ENCODE assay signal across 8 mouse cellular contexts in genomic region chrX:10484872-10485569, GRCm38 (mm10). TPM values are rescaled to one million over a fixed set of nuclear protein-coding genes. Genes with fewer than 3 reads are reported as not detected.
DNase-seq lines count a peak whose midpoint lies in the region; ATAC-seq and TF ChIP-seq lines count a peak whose summit lies in the region.

TSS of gene Tspan7 (plus strand) at chrX:10485158.

- H3K9me3 ChIP-seq in embryonic facial prominence, embryonic 11.5 days (replicated peaks; ENCODE audit: control insufficient read depth, low read length): no peaks in the 10 kb centered on the region
- H3K9me3 ChIP-seq in intestine, postnatal 0 days (ENCODE audit: control insufficient read depth): no peaks in the 10 kb centered on the region
- H3K9me3 ChIP-seq in limb, embryonic 10.5 days (replicated peaks): no peaks in the 10 kb centered on the region
- no peaks in the 10 kb centered on the region for H3K9me3 ChIP-seq in midbrain, embryonic 10.5 days (replicated peaks)

- no peak for TF ChIP-seq POLR2A in bone marrow macrophage, adult 2 months (IDR thresholded peaks at IDR 0.05; ENCODE audit: borderline replicate concordance, low read depth, low read length)

- peak within 1 kb of the TSS; percentile 46 for H3K4me2 ChIP-seq in embryonic facial prominence, embryonic 11.5 days (ENCODE audit: low read depth, low read length)
- peak within 1 kb of the TSS; percentile 66 for H3K4me2 ChIP-seq in intestine, postnatal 0 days (replicated peaks; ENCODE audit: low read depth)

- DNase-seq in embryonic facial prominence, embryonic 11.5 days (ENCODE audit: low spot score): peak; percentile 74
- peak; percentile 96 for DNase-seq in heart, adult 11 months
- peak; percentile 78 for DNase-seq in limb, embryonic 10.5 days (ENCODE audit: low spot score)
- DNase-seq in midbrain, embryonic 10.5 days (ENCODE audit: low spot score): peak; percentile 75
- peak; percentile 78 for DNase-seq in right cerebral cortex, postnatal 4 days

- H3K4me1 ChIP-seq in bone marrow macrophage, adult 2 months (ENCODE audit: control insufficient read depth, insufficient read depth, low read length): peaks cover 3% of the 10 kb centered on the region
- H3K4me1 ChIP-seq in embryonic facial prominence, embryonic 11.5 days (ENCODE audit: control insufficient read depth, insufficient read depth, low read length): no peaks in the 10 kb centered on the region
- no peaks in the 10 kb centered on the region for H3K4me1 ChIP-seq in intestine, postnatal 0 days (replicated peaks; ENCODE audit: control insufficient read depth, insufficient read depth, low read length)
- H3K4me1 ChIP-seq in limb, embryonic 10.5 days: no peaks in the 10 kb centered on the region
- 0 out of 2 replicates have a peak, but pooled peaks cover 4% of the 10 kb centered on the region for H3K4me1 ChIP-seq in midbrain, embryonic 10.5 days

- H3K27ac ChIP-seq in bone marrow macrophage, adult 2 months (ENCODE audit: insufficient read depth, low read depth, low read length): no peak within 1 kb of the TSS
- H3K27ac ChIP-seq in embryonic facial prominence, embryonic 11.5 days (replicated peaks; ENCODE audit: low read depth, low read length): no peak within 1 kb of the TSS
- H3K27ac ChIP-seq in intestine, postnatal 0 days (ENCODE audit: low read depth, low read length): no peak within 1 kb of the TSS
- H3K27ac ChIP-seq in limb, embryonic 10.5 days: peak within 1 kb of the TSS; percentile 79
- H3K27ac ChIP-seq in midbrain, embryonic 10.5 days (replicated peaks): peak within 1 kb of the TSS; percentile 81

- WGBS in embryonic facial prominence, embryonic 11.5 days: 16% methylated on average over 33 of the region's 41 CpGs
- WGBS in intestine, postnatal 0 days: 15% methylated on average over 35 of the region's 41 CpGs
- 8% methylated on average over 40 of the region's 41 CpGs for WGBS in limb, embryonic 10.5 days
- 17% methylated on average over 33 of the region's 41 CpGs for WGBS in midbrain, embryonic 10.5 days

- H3K4me3 ChIP-seq in bone marrow macrophage, adult 2 months (ENCODE audit: insufficient read depth, low read length): peak within 1 kb of the TSS; percentile 66
- H3K4me3 ChIP-seq in embryonic facial prominence, embryonic 11.5 days (ENCODE audit: low read depth, low read length): peak within 1 kb of the TSS; percentile 44
- peak within 1 kb of the TSS; percentile 56 for H3K4me3 ChIP-seq in intestine, postnatal 0 days (ENCODE audit: low read depth, low read length)
- H3K4me3 ChIP-seq in limb, embryonic 10.5 days: peak within 1 kb of the TSS; percentile 58
- H3K4me3 ChIP-seq in midbrain, embryonic 10.5 days: peak within 1 kb of the TSS; percentile 57

- TF ChIP-seq CTCF in bone marrow macrophage, adult 2 months (IDR thresholded peaks at IDR 0.05; ENCODE audit: low read depth, low read length): no peak
- TF ChIP-seq CTCF in intestine, postnatal 0 days (IDR thresholded peaks at IDR 0.05; ENCODE audit: low read depth): peak; percentile 19; the same call in 1 of the 2 replicates

- H3K27me3 ChIP-seq in embryonic facial prominence, embryonic 11.5 days (ENCODE audit: control insufficient read depth, insufficient read depth, low read length): no peaks in the 10 kb centered on the region
- no peaks in the 10 kb centered on the region for H3K27me3 ChIP-seq in intestine, postnatal 0 days (replicated peaks; ENCODE audit: control insufficient read depth, insufficient read depth, low read length)
- H3K27me3 ChIP-seq in limb, embryonic 10.5 days (ENCODE audit: low read depth, poor library complexity, severe bottlenecking): peaks cover 34% of the 10 kb centered on the region
- 0 out of 2 replicates have a peak, but pooled peaks cover 9% of the 10 kb centered on the region for H3K27me3 ChIP-seq in midbrain, embryonic 10.5 days (ENCODE audit: low read depth, poor library complexity, severe bottlenecking)

- H3K9ac ChIP-seq in embryonic facial prominence, embryonic 11.5 days (replicated peaks; ENCODE audit: low read length): peak within 1 kb of the TSS; percentile 50
- H3K9ac ChIP-seq in intestine, postnatal 0 days (ENCODE audit: low read depth, low read length): peak within 1 kb of the TSS; percentile 51

- no peaks in the 10 kb centered on the region for H3K36me3 ChIP-seq in embryonic facial prominence, embryonic 11.5 days (replicated peaks; ENCODE audit: control insufficient read depth, insufficient read depth, low read depth, low read length)
- H3K36me3 ChIP-seq in intestine, postnatal 0 days (ENCODE audit: control insufficient read depth, insufficient read depth): no peaks in the 10 kb centered on the region
- no peaks in the 10 kb centered on the region for H3K36me3 ChIP-seq in limb, embryonic 10.5 days
- H3K36me3 ChIP-seq in midbrain, embryonic 10.5 days: no peaks in the 10 kb centered on the region

- ATAC-seq in embryonic facial prominence, embryonic 11.5 days (replicated peaks; ENCODE audit: insufficient number of reproducible peaks, low FRiP score, low TSS enrichment, low read depth): peak; percentile 85
- ATAC-seq in intestine, postnatal 0 days: peak; percentile 85
- no peak for ATAC-seq in erythroid progenitor cell, adult 5-6 weeks (replicated peaks; ENCODE audit: low FRiP score, poor library complexity, severe bottlenecking)

RNA-seq across cellular contexts. Expression of gene Tspan7, which starts in this region (rescaled TPM):
- 0.21 TPM in 1 of 2 replicates, not detected in the other for polyA plus RNA-seq in bone marrow macrophage, adult 2 months (2012; ENCODE audit: insufficient read depth, insufficient read length, missing spikeins)
- 73.9 and 79.4 TPM in 2 replicates for polyA plus RNA-seq in embryonic facial prominence, embryonic 11.5 days (2014; fragmentation: Nextera tagmentation; extraction: Ambion mirVana)
- 120 and 125 TPM in 2 replicates for polyA plus RNA-seq in intestine, postnatal 0 days (2015; fragmentation: Nextera tagmentation; extraction: Ambion mirVana)
- polyA plus RNA-seq in limb, embryonic 10.5 days (2016; fragmentation: Nextera tagmentation; extraction: Ambion mirVana): 45.8 and 46.5 TPM in 2 replicates
- 71.1 and 77.5 TPM in 2 replicates for polyA plus RNA-seq in midbrain, embryonic 10.5 days (2016; fragmentation: Nextera tagmentation; extraction: Ambion mirVana)
- not detected in 2 replicates for total RNA-seq in erythroid progenitor cell, adult 5-6 weeks (2015; ENCODE audit: low replicate concordance)
- total RNA-seq in erythroid progenitor cell, adult 5-6 weeks (2017; ENCODE audit: low replicate concordance): not detected in 2 replicates

Comparison
In these comparisons a context has a peak if more than half of its experiments do, and no peak if none do; other contexts are left out.
1. RNA of gene Tspan7 (polyA plus RNA-seq): 120 to 125 TPM in intestine, postnatal 0 days, 73.9 to 79.4 TPM in embryonic facial prominence, embryonic 11.5 days, 71.1 to 77.5 TPM in midbrain, embryonic 10.5 days and 45.8 to 46.5 TPM in limb, embryonic 10.5 days; 0.21 TPM in bone marrow macrophage, adult 2 months; every median in the first group is over 10 times any median in the second.
2. H3K27ac ChIP-seq: peak in limb, embryonic 10.5 days (single experiment) and midbrain, embryonic 10.5 days (single experiment); none in bone marrow macrophage, adult 2 months (single experiment), embryonic facial prominence, embryonic 11.5 days (single experiment) and intestine, postnatal 0 days (single experiment).
3. Peak in every context shown above with its lines, with median percentiles within 50 percentile points of each other: H3K4me3 ChIP-seq and DNase-seq.